Mouse (Mus musculus) kidney, postnatal 0 days (tissue): ENCODE measurements at regions not wholly inside any gene's neighbourhood (a gene's known extent, or its start where the extent isn't known, plus 50 kb on each side); places are given as distances from the start of the nearest gene placed in this dataset.

Source experiments
- ATAC-seq: fragments of 200-750 bp; cut with Nextera tagmentation; replicated peaks from 2 replicates; pipeline ENCODE4 v1.8.0; 2017; ENCODE audit warnings: low read depth, moderate number of reproducible peaks, moderate TSS enrichment, moderate library complexity; ENCODE audit not compliant: low FRiP score
- DNase-seq: peaks from one replicate; pipeline ENCODE4 v3.0.0-alpha.2; 2016; ENCODE audit warnings: low spot score
- H3K27ac ChIP-seq: fragments of 300-500 bp; sonication (generic); 2 replicates; pipeline ENCODE4 v1.5.1; 2014; ENCODE audit warnings: mild to moderate bottlenecking
- H3K27me3 ChIP-seq: fragments of 300-500 bp; sonication (generic); 2 replicates; pipeline ENCODE4 v1.6.1; 2014; ENCODE audit warnings: low read length, mixed read lengths; ENCODE audit not compliant: insufficient read depth
- H3K36me3 ChIP-seq: fragments of 300-500 bp; sonication (generic); 2 replicates; pipeline ENCODE4 v1.6.1; 2014; ENCODE audit warnings: low read length, mixed read lengths; ENCODE audit not compliant: insufficient read depth
- H3K4me1 ChIP-seq: fragments of 300-500 bp; sonication (generic); replicated peaks from 2 replicates; pipeline ENCODE4 v1.6.1; 2014; ENCODE audit warnings: antibody characterized with exemption, low read length, mixed read lengths; ENCODE audit not compliant: insufficient read depth
- H3K4me2 ChIP-seq: fragments of 300-500 bp; sonication (generic); 2 replicates; pipeline ENCODE4 v1.6.1; 2014; ENCODE audit warnings: mild to moderate bottlenecking, low read length, moderate library complexity, mixed read lengths
- H3K4me3 ChIP-seq: fragments of 300-500 bp; sonication (generic); replicated peaks from 2 replicates; pipeline ENCODE4 v1.5.1; 2014; ENCODE audit warnings: low read depth, low read length
- H3K9ac ChIP-seq: fragments of 300-500 bp; sonication (generic); 2 replicates; pipeline ENCODE4 v1.6.1; 2014; ENCODE audit warnings: low read depth, low read length
- H3K9me3 ChIP-seq: fragments of 300-500 bp; sonication (generic); replicated peaks from 2 replicates; pipeline ENCODE4 v1.6.1; 2016; ENCODE audit warnings: low read length, inconsistent platforms, mixed read lengths
- CTCF ChIP-seq: IDR thresholded peaks from 2 replicates; pipeline ENCODE4 v1.5.1; 2016; ENCODE audit warnings: antibody characterized with exemption, low read depth, mild to moderate bottlenecking, moderate library complexity
- WGBS: fragments of 180-500 bp; shearing (Covaris S2); extraction: QIAGEN DNeasy Blood & Tissue Kit; methylation state at CpG from one replicate; pipeline ENCODE4 v1.1.7; 2014; 5-methylcytosine and 5-hydroxymethylcytosine counted together

DNA sequence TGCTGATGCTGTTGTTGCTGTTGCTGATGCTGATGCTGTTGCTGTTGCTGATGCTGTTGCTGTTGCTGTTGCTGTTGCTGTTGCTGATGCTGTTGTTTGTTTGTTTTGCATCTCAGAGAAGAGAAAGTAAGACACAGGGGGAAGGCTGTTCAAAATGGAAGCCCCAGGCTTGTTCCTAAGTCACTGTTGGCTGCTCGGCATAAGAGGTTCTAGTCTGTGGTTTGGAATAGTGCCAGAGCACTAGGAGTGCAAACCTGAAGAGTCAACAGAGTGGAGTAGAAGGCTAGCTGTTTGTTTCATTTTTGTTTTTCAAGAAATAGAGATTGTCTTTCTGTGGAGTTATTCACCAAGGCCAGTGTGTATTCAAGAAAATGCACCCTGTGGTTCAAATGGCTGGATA, 75.1 kb upstream of the Nkx2-2 start:
- H3K27ac ChIP-seq = no peak overlapping the region
- H3K4me2 ChIP-seq = no peak overlapping the region
- WGBS = 40% methylated on average over 1 of the region's 1 CpGs
- no peak overlapping the region for H3K4me3 ChIP-seq
- no peak overlapping the region for H3K9ac ChIP-seq
- H3K36me3 ChIP-seq = no peaks in the 10 kb centered on the region
- no peaks in the 10 kb centered on the region for H3K9me3 ChIP-seq
- H3K4me1 ChIP-seq = no peaks in the 10 kb centered on the region
- DNase-seq (no peak), ATAC-seq (no peak)
- H3K27me3 ChIP-seq = no peaks in the 10 kb centered on the region
- TF ChIP-seq CTCF = no peak

DNA sequence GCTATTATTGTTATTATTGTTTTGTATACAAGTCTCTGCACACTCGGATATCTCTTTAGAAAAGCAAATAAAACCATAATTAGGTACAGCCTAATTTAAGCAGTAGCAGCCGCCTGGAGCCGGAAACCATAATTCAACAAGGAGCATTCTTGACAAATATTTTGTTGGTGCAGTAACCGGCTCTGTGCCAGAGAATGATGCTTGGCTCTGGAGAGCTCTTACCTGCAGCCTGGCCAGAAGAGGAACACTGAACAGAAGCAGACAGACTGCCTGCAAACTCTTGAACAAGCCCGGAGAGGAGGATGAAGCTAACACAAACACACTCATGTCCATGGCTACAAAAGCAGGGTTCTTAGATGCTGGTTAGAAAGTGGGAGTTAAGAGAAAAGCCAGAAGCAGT, 73.9 kb upstream of the Nkx2-2 start:
- no peaks in the 10 kb centered on the region for H3K36me3 ChIP-seq
- H3K27ac ChIP-seq = no peak overlapping the region
- 54% methylated on average over 5 of the region's 5 CpGs for whole genome bisulfite sequencing
- H3K27me3 ChIP-seq = no peaks in the 10 kb centered on the region
- H3K4me1 ChIP-seq = no peaks in the 10 kb centered on the region
- H3K4me2 ChIP-seq = no peak overlapping the region
- TF ChIP-seq CTCF = no peak
- ATAC-seq = no peak
- H3K4me3 ChIP-seq = no peak overlapping the region
- no peak for DNase-seq
- H3K9ac ChIP-seq = no peak overlapping the region
- no peaks in the 10 kb centered on the region for H3K9me3 ChIP-seq

DNA sequence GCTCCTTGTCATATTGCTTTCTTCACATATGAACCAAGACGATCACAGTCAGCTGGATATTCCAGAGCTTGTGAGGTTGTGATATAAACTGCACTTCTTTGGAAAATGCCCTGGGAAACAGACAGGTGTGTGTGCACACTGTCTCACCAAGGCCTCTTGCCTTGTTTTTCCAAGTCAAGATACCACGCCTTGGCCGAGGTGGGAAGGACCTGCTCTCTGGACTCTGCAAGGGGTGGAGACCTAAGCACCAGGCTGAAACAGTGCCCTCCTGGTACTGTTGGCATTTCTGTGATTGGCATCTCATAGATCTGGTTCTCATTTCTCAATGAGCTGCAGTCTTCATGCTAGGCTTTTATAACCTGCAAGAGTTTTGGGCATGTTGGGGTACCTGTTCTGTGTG, 73.2 kb upstream of the Nkx2-2 start:
- no peak overlapping the region for H3K27ac ChIP-seq
- H3K9me3 ChIP-seq = no peaks in the 10 kb centered on the region
- H3K4me3 ChIP-seq = no peak overlapping the region
- WGBS = 85% methylated on average over 3 of the region's 3 CpGs
- no peak for TF ChIP-seq CTCF
- ATAC-seq = no peak
- no peak overlapping the region for H3K4me2 ChIP-seq
- DNase-seq = no peak
- no peaks in the 10 kb centered on the region for H3K4me1 ChIP-seq
- H3K9ac ChIP-seq = no peak overlapping the region
- H3K27me3 ChIP-seq = no peaks in the 10 kb centered on the region
- no peaks in the 10 kb centered on the region for H3K36me3 ChIP-seq

DNA sequence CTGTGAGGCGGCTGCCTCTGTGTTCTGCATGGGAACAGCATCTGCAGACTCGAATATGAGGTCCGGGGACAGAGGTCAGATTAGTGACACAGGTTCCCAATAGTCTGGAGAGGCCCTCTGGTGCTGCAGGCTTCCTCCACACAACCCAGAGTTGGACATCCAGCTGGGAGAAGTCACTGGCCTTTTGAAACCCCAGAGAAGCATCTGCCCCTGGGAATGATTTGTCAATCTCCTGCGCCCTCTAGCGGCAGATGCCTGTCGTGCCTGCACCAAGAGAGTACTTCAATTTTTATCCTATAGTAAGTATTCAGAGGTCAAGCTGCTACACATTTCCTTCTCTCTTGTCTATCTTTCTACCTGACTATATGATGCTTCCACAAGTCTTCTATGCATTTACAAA, 62.7 kb upstream of the Nkx2-2 start:
- Histone ChIP-seq H3K27ac (no peak overlapping the region), H3K4me3 (no peak overlapping the region), H3K4me1 (no peaks in the 10 kb centered on the region), H3K36me3 (no peaks in the 10 kb centered on the region), H3K27me3 (no peaks in the 10 kb centered on the region), H3K9ac (no peak overlapping the region), H3K9me3 (no peaks in the 10 kb centered on the region), H3K4me2 (no peak overlapping the region)
- DNase-seq = peak; percentile 75
- peak; percentile 54; the same call in 1 of the 2 replicates for ATAC-seq
- TF ChIP-seq CTCF = peak; percentile 83
- WGBS = 20% methylated on average over 6 of the region's 6 CpGs

DNA sequence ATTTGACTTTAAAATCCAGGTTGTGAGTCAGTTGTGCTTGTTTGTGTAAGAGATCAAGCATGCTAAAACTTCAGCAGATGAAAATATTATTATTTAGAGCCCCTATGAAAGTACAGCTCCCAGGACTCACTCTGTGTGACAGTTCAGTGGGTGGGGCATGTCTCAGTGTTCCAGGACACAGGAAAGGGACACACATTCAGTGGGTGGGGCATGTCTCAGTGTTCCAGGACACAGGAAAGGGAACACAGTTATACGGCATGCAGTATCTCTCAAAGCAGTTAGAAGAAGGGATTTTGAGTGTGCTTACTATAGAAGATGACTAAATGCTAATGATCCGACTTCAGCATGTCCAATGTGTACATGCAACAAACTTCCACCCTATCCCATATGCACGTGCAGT, 60.9 kb upstream of the Nkx2-2 start:
- H3K36me3 ChIP-seq = no peaks in the 10 kb centered on the region
- no peak for DNase-seq
- no peak for TF ChIP-seq CTCF
- 65% methylated on average over 3 of the region's 3 CpGs for WGBS
- H3K27ac ChIP-seq = no peak overlapping the region
- no peak overlapping the region for H3K4me2 ChIP-seq
- H3K9ac ChIP-seq = no peak overlapping the region
- H3K9me3 ChIP-seq = no peaks in the 10 kb centered on the region
- H3K4me3 ChIP-seq = no peak overlapping the region
- no peaks in the 10 kb centered on the region for H3K4me1 ChIP-seq
- H3K27me3 ChIP-seq = no peaks in the 10 kb centered on the region
- ATAC-seq = no peak

DNA sequence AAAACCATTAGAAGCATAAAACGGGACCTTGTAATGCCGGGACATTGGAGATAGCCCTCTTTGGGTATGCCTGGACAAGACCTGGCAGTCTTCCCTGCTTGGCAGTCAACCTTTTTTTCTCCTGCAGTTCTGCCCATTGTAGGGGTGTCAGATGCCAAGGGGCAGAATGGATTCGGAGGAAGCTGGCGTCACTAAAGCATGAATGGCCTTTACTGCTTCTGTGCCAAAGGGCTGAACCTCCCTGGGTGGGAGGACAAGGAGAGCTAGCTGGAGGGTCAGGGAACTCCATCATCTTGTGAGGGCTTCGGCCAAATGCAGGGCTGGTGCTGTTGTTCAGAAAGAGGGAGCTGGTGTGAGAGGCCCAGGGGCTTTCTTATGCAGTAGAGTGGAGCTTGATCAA, 60.1 kb upstream of the Nkx2-2 start:
- no peak for TF ChIP-seq CTCF
- ATAC-seq = no peak
- no peak overlapping the region for H3K9ac ChIP-seq
- no peak overlapping the region for H3K27ac ChIP-seq
- H3K4me2 ChIP-seq = no peak overlapping the region
- 48% methylated on average over 5 of the region's 5 CpGs for WGBS
- no peaks in the 10 kb centered on the region for H3K9me3 ChIP-seq
- no peak overlapping the region for H3K4me3 ChIP-seq
- no peak for DNase-seq
- no peaks in the 10 kb centered on the region for H3K27me3 ChIP-seq
- H3K36me3 ChIP-seq = no peaks in the 10 kb centered on the region
- H3K4me1 ChIP-seq = no peaks in the 10 kb centered on the region

DNA sequence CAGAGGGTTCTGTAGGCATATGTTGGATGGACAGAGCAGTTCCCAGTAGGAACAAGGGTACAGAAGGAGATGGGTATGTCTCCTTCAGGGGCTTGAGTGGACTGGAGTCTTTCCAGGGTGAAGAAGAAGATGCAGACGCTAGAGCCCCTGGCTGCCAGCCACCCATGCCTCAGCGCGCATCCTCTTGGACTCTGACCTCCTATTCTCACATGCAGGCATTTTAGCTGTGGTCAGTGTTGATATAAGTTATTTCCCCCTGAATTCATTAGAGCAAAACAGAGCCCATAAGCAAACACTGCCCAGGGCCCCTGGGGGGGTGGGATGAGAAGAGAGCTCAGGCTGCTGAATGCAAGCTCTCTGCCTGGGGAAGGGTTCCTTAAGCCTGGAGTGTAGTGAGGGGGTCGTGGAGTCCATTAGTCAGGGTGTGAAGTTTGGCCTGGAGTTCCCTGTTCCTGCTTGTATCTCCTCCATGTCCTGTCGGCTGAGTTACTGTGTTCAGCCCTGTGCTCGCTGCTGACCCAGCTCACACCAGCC, 54.0 kb upstream of the Nkx2-2 start:
- Histone ChIP-seq H3K9me3 (no peaks in the 10 kb centered on the region), H3K27ac (no peak overlapping the region), H3K9ac (no peak overlapping the region), H3K4me2 (no peak overlapping the region), H3K4me1 (0 out of 2 replicates have a peak, but pooled peaks cover 2% of the 10 kb centered on the region), H3K36me3 (no peaks in the 10 kb centered on the region), H3K27me3 (no peaks in the 10 kb centered on the region), H3K4me3 (no peak overlapping the region)
- WGBS = 64% methylated on average over 6 of the region's 6 CpGs
- ATAC-seq = peak; percentile 42; the same call in 1 of the 2 replicates
- no peak for DNase-seq
- TF ChIP-seq CTCF = no peak
